Mouse (Mus musculus): ENCODE results near the gene Olfr718-ps1. TPM values are rescaled to one million over a fixed set of nuclear protein-coding genes. Genes with fewer than 3 reads are reported as not detected.
"Not testable (repeated sequence)": the region's sequence is repeated elsewhere in the genome, so short reads cannot be mapped to it uniquely, and the experiment has no call there.

Olfr718-ps1 gene
- total RNA-seq (2021): under 1 TPM in 1 of 2 experiments, not detected in 1; 0.05 TPM

GRCm38 (mm10) chr5:143147481-143147880 lies at the start of gene Olfr718-ps1:
Gene Olfr718-ps1, minus strand, starts transcription at chr5:143147581.
- intact Hi-C loops (cut with DNase I): no loop called here
- DNase-seq: no peak

GRCm38 (mm10) chr5:143196506-143196905 lies 49.1 kb upstream of the Olfr718-ps1 start:
- no peak for DNase-seq
- intact Hi-C loops (cut with DNase I): no loop called here

GRCm38 (mm10) chr5:143195166-143195565 lies 47.8 kb upstream of the Olfr718-ps1 start:
- intact Hi-C loops (cut with DNase I): no loop called here

GRCm38 (mm10) chr5:143194747-143195146 lies 47.4 kb upstream of the Olfr718-ps1 start:
- intact Hi-C loops (cut with DNase I); DNase-seq: not testable (repeated sequence)

More at GRCm38 (mm10) chr5:143195166-143195565, 47.8 kb upstream of the Olfr718-ps1 start:
- no peak for DNase-seq

GRCm38 (mm10) chr5:143192806-143193205 lies 45.4 kb upstream of the Olfr718-ps1 start:
- intact Hi-C loops (cut with DNase I): no loop called here
- no peak for DNase-seq

GRCm38 (mm10) chr5:143188014-143188413 lies 40.6 kb upstream of the Olfr718-ps1 start:
- DNase-seq; intact Hi-C loops (cut with DNase I): not testable (repeated sequence)

GRCm38 (mm10) chr5:143180255-143181076 lies 33.1 kb upstream of the Olfr718-ps1 start, which contains the start of the genes Rbak and Spdye4b:
Gene Rbak, minus strand, starts transcription at chr5:143180775.
Gene Spdye4b, plus strand, starts transcription at chr5:143181017.
- intact Hi-C loops (cut with DNase I): loop anchor here (1.0 kb wide), 1 partner anchor 55 kb away; the partner anchor contains the start of gene Zfp12
- DNase-seq: peak; percentile 93 to 94

- no peak for DNase-seq
- intact Hi-C loops (cut with DNase I): no loop called here
These were observed 31.8 kb upstream of the Olfr718-ps1 start for GRCm38 (mm10) chr5:143179179-143179578.

- no peak for DNase-seq
- intact Hi-C loops (cut with DNase I): no loop called here
These were observed 30.3 kb upstream of the Olfr718-ps1 start for GRCm38 (mm10) chr5:143177541-143178200.

GRCm38 (mm10) chr5:143175970-143176369 lies 28.6 kb upstream of the Olfr718-ps1 start:
- intact Hi-C loops (cut with DNase I): no loop called here
- DNase-seq: no peak

GRCm38 (mm10) chr5:143165508-143166070 lies 18.2 kb upstream of the Olfr718-ps1 start:
- intact Hi-C loops (cut with DNase I): no loop called here
- no peak for DNase-seq

- no peak for DNase-seq
- intact Hi-C loops (cut with DNase I): no loop called here
These were observed 8.2 kb upstream of the Olfr718-ps1 start for GRCm38 (mm10) chr5:143155534-143155933.

- intact Hi-C loops (cut with DNase I): no loop called here
- DNase-seq: no peak
These were observed 6.4 kb upstream of the Olfr718-ps1 start for GRCm38 (mm10) chr5:143153756-143154155.

- intact Hi-C loops (cut with DNase I): no loop called here
These were observed 2.7 kb upstream of the Olfr718-ps1 start for GRCm38 (mm10) chr5:143150044-143150443.

GRCm38 (mm10) chr5:143149536-143149935 lies 2.2 kb upstream of the Olfr718-ps1 start:
- DNase-seq: no peak
- intact Hi-C loops (cut with DNase I): no loop called here

More at GRCm38 (mm10) chr5:143150044-143150443, 2.7 kb upstream of the Olfr718-ps1 start:
- no peak for DNase-seq

- DNase-seq: no peak
- intact Hi-C loops (cut with DNase I): no loop called here
These were observed 1.3 kb upstream of the Olfr718-ps1 start for GRCm38 (mm10) chr5:143148661-143149060.

GRCm38 (mm10) chr5:143137580-143137979 lies 9.8 kb downstream of the Olfr718-ps1 start:
- DNase-seq: no peak
- intact Hi-C loops (cut with DNase I): no loop called here

GRCm38 (mm10) chr5:143135042-143135441 lies 12.3 kb downstream of the Olfr718-ps1 start:
- DNase-seq: no peak
- intact Hi-C loops (cut with DNase I): no loop called here

- DNase-seq; intact Hi-C loops (cut with DNase I): not testable (repeated sequence)
These were observed 13.0 kb downstream of the Olfr718-ps1 start for GRCm38 (mm10) chr5:143134216-143135010.

GRCm38 (mm10) chr5:143132935-143133514 lies 14.4 kb downstream of the Olfr718-ps1 start:
- intact Hi-C loops (cut with DNase I): no loop called here

More at GRCm38 (mm10) chr5:143132935-143133514, 14.4 kb downstream of the Olfr718-ps1 start:
- DNase-seq: no peak

All from heart, postnatal 10 days (tissue).